Mouse (Mus musculus): Measurements from ENCODE around the gene Alox5ap. TPM values are rescaled to one million over a fixed set of nuclear protein-coding genes. Genes with fewer than 3 reads are reported as not detected.

The Alox5ap gene
- polyA plus RNA-seq, 1 experiment from 2014 or later = 11.4 TPM

- Histone ChIP-seq H3K9ac (ENCODE audit: low read depth, low read length) (no peak overlapping the region), H3K36me3 (ENCODE audit: control insufficient read depth, insufficient read depth, low read length) (no peaks in the 10 kb centered on the region), H3K27me3 (replicated peaks; ENCODE audit: control insufficient read depth, insufficient read depth, low read length) (no peaks in the 10 kb centered on the region), H3K4me1 (ENCODE audit: control insufficient read depth, insufficient read depth, low read length) (peaks cover 8% of the 10 kb centered on the region; the same call in 1 of the 2 replicates), H3K9me3 (ENCODE audit: control insufficient read depth, low read length) (no peaks in the 10 kb centered on the region), H3K4me2 (ENCODE audit: low read depth, low read length) (no peak overlapping the region), H3K4me3 (ENCODE audit: low read length) (no peak overlapping the region), H3K27ac (ENCODE audit: low read length) (no peak overlapping the region)
- 73% methylated on average over 2 of the region's 2 CpGs for WGBS
- no peak for ATAC-seq
Measured at GRCm38 (mm10) chr5:149255522-149255921, 9.0 kb upstream of the Alox5ap start.

- Histone ChIP-seq H3K4me2 (ENCODE audit: low read depth, low read length) (no peak overlapping the region), H3K4me3 (ENCODE audit: low read length) (no peak overlapping the region), H3K27me3 (replicated peaks; ENCODE audit: control insufficient read depth, insufficient read depth, low read length) (no peaks in the 10 kb centered on the region), H3K9me3 (ENCODE audit: control insufficient read depth, low read length) (peaks cover 3% of the 10 kb centered on the region; the same call in 1 of the 2 replicates), H3K9ac (ENCODE audit: low read depth, low read length) (no peak overlapping the region), H3K4me1 (ENCODE audit: control insufficient read depth, insufficient read depth, low read length) (peaks cover 8% of the 10 kb centered on the region; the same call in 1 of the 2 replicates), H3K27ac (ENCODE audit: low read length) (no peak overlapping the region), H3K36me3 (ENCODE audit: control insufficient read depth, insufficient read depth, low read length) (no peaks in the 10 kb centered on the region)
- ATAC-seq = no peak
- 54% methylated on average over 14 of the region's 14 CpGs for WGBS
Measured at GRCm38 (mm10) chr5:149257518-149258281, 6.9 kb upstream of the Alox5ap start.

- Histone ChIP-seq H3K9me3 (ENCODE audit: control insufficient read depth, low read length) (peaks cover 3% of the 10 kb centered on the region; the same call in 1 of the 2 replicates), H3K27ac (ENCODE audit: low read length) (no peak overlapping the region), H3K9ac (ENCODE audit: low read depth, low read length) (peak overlapping the region; percentile 37), H3K27me3 (replicated peaks; ENCODE audit: control insufficient read depth, insufficient read depth, low read length) (no peaks in the 10 kb centered on the region), H3K4me2 (ENCODE audit: low read depth, low read length) (0 out of 2 replicates have a peak overlapping the region, but pooled peaks have one; percentile 19), H3K4me1 (ENCODE audit: control insufficient read depth, insufficient read depth, low read length) (peaks cover 8% of the 10 kb centered on the region; the same call in 1 of the 2 replicates), H3K36me3 (ENCODE audit: control insufficient read depth, insufficient read depth, low read length) (no peaks in the 10 kb centered on the region), H3K4me3 (ENCODE audit: low read length) (no peak overlapping the region)
- 32% methylated on average over 16 of the region's 16 CpGs for WGBS
- ATAC-seq = peak; percentile 46; the same call in 1 of the 2 replicates
Measured at GRCm38 (mm10) chr5:149259093-149259492, 5.5 kb upstream of the Alox5ap start.

- Histone ChIP-seq H3K9ac (ENCODE audit: low read depth, low read length) (no peak overlapping the region), H3K4me1 (ENCODE audit: control insufficient read depth, insufficient read depth, low read length) (peaks cover 6% of the 10 kb centered on the region; the same call in 1 of the 2 replicates), H3K27me3 (replicated peaks; ENCODE audit: control insufficient read depth, insufficient read depth, low read length) (no peaks in the 10 kb centered on the region), H3K4me2 (ENCODE audit: low read depth, low read length) (no peak overlapping the region), H3K27ac (ENCODE audit: low read length) (no peak overlapping the region), H3K9me3 (ENCODE audit: control insufficient read depth, low read length) (peaks cover 3% of the 10 kb centered on the region; the same call in 1 of the 2 replicates), H3K4me3 (ENCODE audit: low read length) (no peak overlapping the region), H3K36me3 (ENCODE audit: control insufficient read depth, insufficient read depth, low read length) (no peaks in the 10 kb centered on the region)
- no peak for ATAC-seq
- 73% methylated on average over 7 of the region's 7 CpGs for WGBS
Measured at GRCm38 (mm10) chr5:149261449-149261848, 3.1 kb upstream of the Alox5ap start.

GRCm38 (mm10) chr5:149261866-149262265 is 2.7 kb upstream of the Alox5ap start:
- H3K9ac ChIP-seq (ENCODE audit: low read depth, low read length) = no peak overlapping the region
- peaks cover 3% of the 10 kb centered on the region; the same call in 1 of the 2 replicates for H3K9me3 ChIP-seq (ENCODE audit: control insufficient read depth, low read length)
- no peak overlapping the region for H3K27ac ChIP-seq (ENCODE audit: low read length)
- H3K4me3 ChIP-seq (ENCODE audit: low read length) = no peak overlapping the region
- ATAC-seq = no peak
- no peaks in the 10 kb centered on the region for H3K36me3 ChIP-seq (ENCODE audit: control insufficient read depth, insufficient read depth, low read length)
- WGBS = 62% methylated on average over 6 of the region's 6 CpGs
- no peak overlapping the region for H3K4me2 ChIP-seq (ENCODE audit: low read depth, low read length)
- H3K4me1 ChIP-seq (ENCODE audit: control insufficient read depth, insufficient read depth, low read length) = peaks cover 6% of the 10 kb centered on the region; the same call in 1 of the 2 replicates
- no peaks in the 10 kb centered on the region for H3K27me3 ChIP-seq (replicated peaks; ENCODE audit: control insufficient read depth, insufficient read depth, low read length)

GRCm38 (mm10) chr5:149264878-149265279 is 312 bp downstream of the Alox5ap start:
- Histone ChIP-seq H3K9me3 (ENCODE audit: control insufficient read depth, low read length) (peaks cover 3% of the 10 kb centered on the region; the same call in 1 of the 2 replicates), H3K9ac (ENCODE audit: low read depth, low read length) (no peak overlapping the region), H3K27me3 (replicated peaks; ENCODE audit: control insufficient read depth, insufficient read depth, low read length) (no peaks in the 10 kb centered on the region), H3K4me2 (ENCODE audit: low read depth, low read length) (no peak overlapping the region), H3K27ac (ENCODE audit: low read length) (no peak overlapping the region), H3K36me3 (ENCODE audit: control insufficient read depth, insufficient read depth, low read length) (no peaks in the 10 kb centered on the region), H3K4me3 (ENCODE audit: low read length) (no peak overlapping the region), H3K4me1 (ENCODE audit: control insufficient read depth, insufficient read depth, low read length) (no peaks in the 10 kb centered on the region)
- ATAC-seq = no peak
- 52% methylated on average over 6 of the region's 6 CpGs for WGBS

GRCm38 (mm10) chr5:149266761-149267221 is 2.2 kb downstream of the Alox5ap start:
- 0 out of 2 replicates have a peak, but pooled peaks cover 4% of the 10 kb centered on the region for H3K9me3 ChIP-seq (ENCODE audit: control insufficient read depth, low read length)
- WGBS = 74% methylated on average over 8 of the region's 8 CpGs
- H3K4me2 ChIP-seq (ENCODE audit: low read depth, low read length) = no peak overlapping the region
- no peak overlapping the region for H3K4me3 ChIP-seq (ENCODE audit: low read length)
- H3K4me1 ChIP-seq (ENCODE audit: control insufficient read depth, insufficient read depth, low read length) = no peaks in the 10 kb centered on the region
- no peak overlapping the region for H3K9ac ChIP-seq (ENCODE audit: low read depth, low read length)
- H3K27me3 ChIP-seq (replicated peaks; ENCODE audit: control insufficient read depth, insufficient read depth, low read length) = no peaks in the 10 kb centered on the region
- no peak for ATAC-seq
- no peak overlapping the region for H3K27ac ChIP-seq (ENCODE audit: low read length)
- no peaks in the 10 kb centered on the region for H3K36me3 ChIP-seq (ENCODE audit: control insufficient read depth, insufficient read depth, low read length)

GRCm38 (mm10) chr5:149267493-149267892 is 2.9 kb downstream of the Alox5ap start:
- 0 out of 2 replicates have a peak, but pooled peaks cover 4% of the 10 kb centered on the region for H3K9me3 ChIP-seq (ENCODE audit: control insufficient read depth, low read length)
- H3K4me1 ChIP-seq (ENCODE audit: control insufficient read depth, insufficient read depth, low read length) = no peaks in the 10 kb centered on the region
- no peak for ATAC-seq
- no peak overlapping the region for H3K9ac ChIP-seq (ENCODE audit: low read depth, low read length)
- 75% methylated on average over 4 of the region's 4 CpGs for WGBS
- H3K27ac ChIP-seq (ENCODE audit: low read length) = no peak overlapping the region
- no peaks in the 10 kb centered on the region for H3K27me3 ChIP-seq (replicated peaks; ENCODE audit: control insufficient read depth, insufficient read depth, low read length)
- H3K36me3 ChIP-seq (ENCODE audit: control insufficient read depth, insufficient read depth, low read length) = no peaks in the 10 kb centered on the region
- no peak overlapping the region for H3K4me2 ChIP-seq (ENCODE audit: low read depth, low read length)
- H3K4me3 ChIP-seq (ENCODE audit: low read length) = no peak overlapping the region

- H3K36me3 ChIP-seq (ENCODE audit: control insufficient read depth, insufficient read depth, low read length) = no peaks in the 10 kb centered on the region
- H3K27ac ChIP-seq (ENCODE audit: low read length) = no peak overlapping the region
- H3K9me3 ChIP-seq (ENCODE audit: control insufficient read depth, low read length) = 0 out of 2 replicates have a peak, but pooled peaks cover 4% of the 10 kb centered on the region
- no peaks in the 10 kb centered on the region for H3K4me1 ChIP-seq (ENCODE audit: control insufficient read depth, insufficient read depth, low read length)
- no peak for ATAC-seq
- 91% methylated on average over 3 of the region's 3 CpGs for WGBS
- H3K4me2 ChIP-seq (ENCODE audit: low read depth, low read length) = no peak overlapping the region
- no peaks in the 10 kb centered on the region for H3K27me3 ChIP-seq (replicated peaks; ENCODE audit: control insufficient read depth, insufficient read depth, low read length)
- H3K4me3 ChIP-seq (ENCODE audit: low read length) = no peak overlapping the region
- H3K9ac ChIP-seq (ENCODE audit: low read depth, low read length) = no peak overlapping the region
Measured at GRCm38 (mm10) chr5:149271291-149271690, 6.7 kb downstream of the Alox5ap start.
